Mouse (Mus musculus) mouse trophoblast stem cell (cell line): ENCODE results near the gene Gm37240.

Source experiments
- in situ Hi-C, 2 experiments: fragments of 300-500 bp; cut with MseI, MboI; formaldehyde crosslinking; loops; 2 replicates in 1 of 2; 3 replicates in 1 of 2; pipeline ENCODE4 v1.15.1; 2025

The Gm37240 gene

DNA sequence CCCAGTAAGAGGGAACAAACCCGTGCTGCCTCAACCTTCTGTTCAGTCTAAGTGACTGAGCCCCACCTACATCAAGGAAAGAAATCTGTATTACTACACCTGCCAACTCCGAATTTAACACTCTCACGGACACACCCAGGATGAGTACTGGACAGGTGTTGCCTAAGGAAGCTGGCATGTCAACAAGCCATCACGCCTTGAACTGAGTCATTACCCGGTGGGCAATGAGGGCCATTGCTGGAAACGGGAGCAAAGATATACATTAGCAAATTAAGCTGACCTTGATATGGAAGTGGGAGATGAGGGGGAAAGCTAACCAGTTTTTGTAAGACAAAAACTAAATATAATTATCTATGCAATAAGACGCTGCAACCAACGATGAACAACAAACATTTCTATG, 7.2 kb downstream of the Gm37240 start:
- in situ Hi-C loops = no loop called here

DNA sequence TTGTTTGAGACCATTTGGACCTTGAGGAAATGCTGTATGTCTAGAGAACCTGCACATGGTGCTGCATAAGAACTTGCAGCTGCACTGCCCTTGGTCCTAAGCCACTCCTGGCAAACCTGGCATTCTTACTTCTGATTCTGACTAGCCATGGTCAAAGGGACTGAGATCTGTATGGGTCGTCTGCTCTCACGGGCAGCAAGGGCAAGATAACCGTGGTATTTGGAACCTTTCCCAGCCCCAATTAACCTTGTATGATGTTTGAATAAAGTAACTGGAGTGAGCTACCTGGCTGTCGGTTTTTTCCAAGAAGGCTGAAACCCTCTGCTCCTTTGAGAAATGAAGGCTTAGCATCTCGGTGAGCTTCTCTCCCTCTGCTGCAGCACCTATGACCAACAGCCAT, 8.4 kb downstream of the Gm37240 start:
- in situ Hi-C loops = no loop called here

DNA sequence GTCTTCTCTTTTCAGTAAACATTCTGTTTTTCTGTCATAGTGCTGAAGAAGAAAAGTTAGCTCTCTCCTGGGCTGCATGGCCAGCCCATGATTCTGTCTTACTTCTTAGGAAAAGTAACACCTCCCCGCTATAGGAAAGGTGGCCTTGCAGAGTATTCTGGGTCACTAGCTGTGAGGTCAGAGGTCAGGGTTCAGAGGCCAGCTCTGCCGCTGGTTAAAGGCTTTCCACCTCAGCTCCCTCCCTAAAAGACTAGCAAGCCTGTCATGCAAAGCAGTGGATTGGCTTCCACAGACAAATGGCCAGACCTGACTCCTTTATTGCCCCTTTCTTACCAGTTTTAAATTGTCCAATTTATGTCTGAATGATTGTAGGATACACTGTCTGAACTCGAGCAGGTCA, 23.3 kb downstream of the Gm37240 start:
- in situ Hi-C loops = no loop called here

DNA sequence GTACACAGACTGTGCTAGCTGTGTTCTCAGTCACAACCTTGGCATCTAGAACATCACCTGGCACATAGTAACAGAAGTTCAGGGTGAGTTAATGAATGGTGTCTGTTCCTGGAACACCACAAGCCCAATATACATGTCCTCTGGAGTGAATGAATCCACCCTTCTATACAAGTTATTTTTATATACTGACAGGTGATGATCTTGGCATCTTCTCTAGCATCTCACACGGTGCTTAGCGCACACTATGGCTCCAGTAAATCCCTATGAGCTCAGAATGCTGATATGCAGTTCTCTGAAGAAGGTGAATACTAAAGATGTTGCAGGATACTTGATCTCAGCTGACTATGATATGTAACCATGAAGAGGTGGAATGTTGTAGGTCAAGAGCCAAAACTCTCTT, 24.4 kb downstream of the Gm37240 start:
- in situ Hi-C loops = no loop called here

DNA sequence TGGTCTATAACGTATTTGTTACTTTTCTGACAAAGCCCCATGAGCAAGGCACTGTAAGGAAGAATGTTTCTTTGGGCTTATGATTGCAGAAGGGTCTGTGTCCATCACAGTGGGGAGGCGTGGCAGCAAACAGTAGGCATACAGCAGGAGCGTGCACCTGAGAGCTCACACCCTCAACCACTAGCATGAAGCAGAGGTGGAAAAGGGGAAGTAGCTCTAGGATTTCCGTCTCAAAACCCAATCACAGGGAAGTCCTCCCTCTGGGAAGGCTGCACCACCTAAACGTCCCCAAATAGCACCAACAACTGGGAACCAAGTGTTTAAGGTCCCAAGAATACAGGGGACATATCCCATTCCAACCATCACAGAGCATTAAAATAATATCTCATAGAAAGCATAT, 26.3 kb downstream of the Gm37240 start:
- in situ Hi-C loops = no loop called here

DNA sequence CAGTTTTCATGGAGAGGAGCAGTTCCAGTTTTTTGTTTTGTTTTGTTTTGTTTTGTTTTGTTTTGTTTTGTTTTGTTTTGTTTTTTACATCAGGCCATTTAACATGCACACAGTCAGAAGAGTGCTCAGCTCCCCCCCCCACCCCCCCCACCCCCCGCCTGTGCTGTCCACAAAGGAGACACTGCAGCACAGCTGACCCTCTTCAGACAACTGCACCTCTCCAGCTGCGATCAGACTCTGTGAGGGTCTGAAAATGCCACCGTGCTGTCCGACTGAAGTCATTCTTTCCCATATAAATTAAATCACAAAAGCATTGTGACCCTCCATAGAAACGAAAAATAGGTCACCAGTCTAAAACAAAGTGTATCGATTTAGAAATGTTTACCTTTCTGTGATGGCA, 28.0 kb downstream of the Gm37240 start:
- in situ Hi-C loops = no loop called here

DNA sequence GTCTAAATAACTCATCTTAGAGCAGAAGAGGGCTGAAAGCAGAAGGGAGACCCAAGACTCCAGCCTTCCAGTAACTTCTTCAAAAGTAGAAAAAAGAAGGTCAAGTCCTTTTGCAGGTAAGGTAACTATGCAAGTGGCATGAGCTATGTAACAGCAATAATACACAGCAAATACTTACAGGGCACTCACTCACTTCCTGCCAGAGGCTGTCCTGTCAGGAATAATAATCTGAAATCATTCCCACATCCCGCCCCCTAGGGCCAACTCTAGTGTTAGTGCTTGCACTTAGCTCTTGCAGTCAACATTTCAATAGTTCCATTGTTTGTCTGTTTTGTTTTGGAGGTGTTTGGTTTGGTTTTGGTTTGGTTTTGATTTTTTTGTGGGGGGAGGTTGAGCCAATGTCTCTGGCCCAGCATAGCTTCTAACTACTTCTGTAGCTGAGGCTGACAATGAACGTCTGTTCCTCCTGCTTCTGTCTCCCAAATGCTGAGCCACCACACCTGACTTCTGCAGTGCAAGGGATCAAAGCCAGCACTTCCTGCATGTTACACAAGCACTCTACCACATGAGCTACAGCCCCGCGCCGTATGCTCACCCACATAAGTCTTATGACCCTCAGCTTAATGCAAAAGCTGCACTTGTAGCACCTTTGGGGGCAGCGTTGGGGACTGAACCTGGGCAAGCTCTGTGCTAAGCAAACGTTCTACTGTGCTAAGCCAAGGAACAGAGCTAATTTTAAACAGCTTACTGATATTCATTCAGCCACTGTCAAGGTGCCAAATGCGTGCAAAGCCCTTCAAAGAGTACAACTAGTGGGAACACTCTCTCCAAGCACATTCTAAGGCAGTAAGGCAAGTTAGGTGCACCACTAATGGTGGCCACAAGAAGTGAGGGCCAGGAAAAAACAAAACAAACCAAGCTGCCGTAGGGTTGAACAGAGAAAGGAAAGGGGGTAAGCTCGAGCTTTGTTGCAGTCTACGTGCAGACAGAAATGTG, 28.9 kb downstream of the Gm37240 start:
- in situ Hi-C loops = no loop called here

DNA sequence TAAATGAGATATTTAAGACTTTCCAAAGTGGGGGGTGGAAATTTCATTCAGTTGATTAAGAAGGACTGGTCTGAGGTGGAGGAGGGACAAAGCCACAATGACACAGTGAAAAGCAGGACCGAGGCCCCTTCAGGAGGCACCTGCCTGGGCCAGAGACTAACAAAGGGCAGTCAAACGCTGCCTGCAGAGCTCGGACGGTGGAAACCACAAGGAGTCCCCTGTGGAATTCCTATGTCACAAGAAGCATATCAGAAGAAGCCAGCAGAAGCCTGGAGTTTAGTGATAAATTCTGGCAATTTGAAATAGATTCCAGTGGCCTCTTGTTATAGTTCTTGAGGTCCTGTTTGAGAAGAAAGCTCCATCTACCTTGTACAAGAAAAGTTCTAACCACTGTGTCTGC, 30.2 kb downstream of the Gm37240 start:
- in situ Hi-C loops = no loop called here

DNA sequence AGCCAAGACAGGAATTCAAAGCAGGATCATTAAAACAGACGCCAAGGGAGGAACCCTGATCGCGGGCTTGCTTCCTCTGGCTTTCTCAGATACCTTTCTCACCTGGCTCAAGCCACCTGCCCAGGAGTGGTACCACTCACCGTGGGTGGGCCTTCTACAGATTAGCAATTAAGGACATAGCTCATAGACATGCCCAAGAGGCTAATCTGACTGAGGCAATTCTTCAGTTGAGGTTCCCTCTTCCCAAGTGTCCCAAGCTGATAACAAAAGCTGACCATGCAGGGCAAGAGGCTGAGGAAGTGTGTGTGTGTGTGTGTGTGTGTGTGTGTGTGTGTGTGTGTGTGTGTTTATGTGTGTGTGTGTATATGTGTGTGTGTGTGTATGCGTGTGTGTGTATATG, 31.4 kb downstream of the Gm37240 start:
- in situ Hi-C loops = no loop called here

DNA sequence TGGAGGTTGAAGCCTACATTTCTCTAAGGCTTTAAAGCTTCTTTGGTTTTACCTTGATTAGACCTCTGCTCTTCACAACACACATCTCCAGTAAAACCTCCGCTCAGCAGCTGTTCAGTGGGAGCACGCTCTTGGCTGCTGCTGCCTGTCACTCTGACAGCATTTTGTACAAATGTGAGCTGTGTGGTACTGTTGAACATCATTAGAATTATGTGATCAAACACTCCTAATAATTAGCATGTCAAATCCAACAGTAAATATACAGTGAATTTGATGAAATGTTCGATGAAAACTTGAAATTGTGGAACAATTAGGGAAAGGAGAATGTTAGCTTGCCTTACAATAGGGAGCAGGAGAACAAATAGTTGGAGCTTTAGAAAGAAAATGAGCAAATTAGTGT, 32.3 kb downstream of the Gm37240 start:
- in situ Hi-C loops = no loop called here

DNA sequence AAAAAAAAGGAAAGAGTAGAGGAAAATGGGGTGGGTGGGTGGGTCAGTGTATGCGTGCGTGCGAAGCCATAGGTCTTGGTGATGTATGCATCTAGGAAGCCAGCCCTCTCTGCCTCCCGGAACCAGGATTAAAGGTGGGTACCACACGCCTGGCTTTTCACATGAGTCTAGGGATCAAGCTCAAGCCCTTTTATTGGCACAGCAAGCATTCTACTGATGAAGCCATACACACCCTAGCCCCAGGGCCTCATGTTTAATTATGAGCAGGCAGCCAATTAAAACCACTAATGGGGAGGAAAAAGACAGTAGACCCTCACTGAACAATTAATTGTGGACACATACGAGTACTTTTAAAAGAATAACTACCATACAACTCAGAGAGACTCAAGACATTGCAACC, 33.2 kb downstream of the Gm37240 start:
- in situ Hi-C loops = no loop called here

DNA sequence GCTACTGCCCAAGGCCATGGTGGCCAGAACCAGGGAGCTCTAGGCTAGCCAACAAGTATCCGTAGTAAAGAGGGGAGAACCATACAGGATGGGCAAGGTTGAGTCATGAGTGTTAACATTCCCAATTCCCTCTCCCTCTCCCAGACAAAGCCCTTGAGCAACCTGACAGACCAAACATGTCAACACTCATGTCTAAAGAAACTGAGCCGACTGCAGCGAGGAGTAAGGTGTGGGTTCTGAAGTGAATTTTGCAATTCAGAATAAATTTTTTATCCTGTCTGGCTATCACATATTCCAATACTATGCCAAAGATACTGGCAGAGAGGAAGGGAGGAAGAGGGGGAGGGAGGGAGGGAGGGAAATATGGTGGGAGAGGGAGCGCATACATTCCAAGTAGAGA, 33.6 kb downstream of the Gm37240 start:
- in situ Hi-C loops = no loop called here

DNA sequence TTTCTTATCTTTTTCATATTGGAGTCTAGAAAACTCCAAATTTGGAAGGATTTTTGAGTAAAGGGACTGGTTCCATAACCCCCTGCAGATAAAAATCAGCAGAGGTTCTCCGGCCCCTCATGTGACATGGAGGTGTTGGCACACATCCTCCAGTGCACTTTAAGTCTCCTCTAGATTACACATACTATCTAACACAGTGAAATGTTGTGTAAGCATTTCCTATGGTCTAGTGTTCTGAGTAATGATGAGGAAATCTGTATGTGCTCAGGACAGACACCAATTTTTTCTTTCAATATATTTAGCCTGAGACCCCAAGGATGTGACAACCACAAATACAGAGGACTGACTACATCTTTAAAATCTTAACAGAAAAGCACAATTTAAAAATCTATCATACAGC, 37.2 kb downstream of the Gm37240 start:
- in situ Hi-C loops = no loop called here

DNA sequence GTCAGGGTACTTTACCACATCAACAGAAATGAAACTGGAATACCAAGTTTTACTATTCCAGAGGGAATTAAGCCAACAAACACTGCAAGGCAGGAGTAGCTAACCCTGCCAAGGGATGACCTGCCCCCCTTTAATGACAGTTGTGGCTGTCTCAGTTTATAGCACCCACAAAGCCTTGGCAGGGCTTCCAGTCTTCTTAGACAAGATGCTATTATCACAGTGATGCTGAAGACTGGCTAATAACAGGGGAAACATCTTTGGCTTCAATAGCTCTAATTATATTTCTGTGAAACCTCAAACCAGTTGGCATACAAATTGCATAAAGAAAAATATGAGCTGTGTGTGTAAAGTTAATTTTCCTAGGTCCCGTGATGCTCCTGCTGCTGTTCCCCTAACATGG, 41.0 kb downstream of the Gm37240 start:
- in situ Hi-C loops = no loop called here

DNA sequence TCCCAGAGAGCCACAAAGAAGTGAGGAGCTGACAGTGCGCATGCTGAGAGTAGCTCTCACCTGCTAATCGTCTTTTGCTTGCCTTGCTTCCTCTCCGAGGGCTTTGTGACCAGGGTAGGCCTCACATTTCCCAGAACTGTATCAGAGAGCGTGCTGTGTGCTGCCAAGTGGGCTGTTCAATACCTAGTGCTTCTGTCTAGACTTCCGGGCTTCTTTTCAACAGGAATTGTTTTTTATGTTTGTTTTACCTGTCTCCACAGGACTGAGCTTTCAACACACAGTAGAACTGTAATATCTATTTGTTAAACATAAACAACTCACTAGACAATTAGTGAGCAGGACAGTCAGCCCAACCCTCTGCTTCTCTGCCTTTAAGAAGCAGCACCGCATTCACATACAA, 42.0 kb downstream of the Gm37240 start:
- in situ Hi-C loops = no loop called here

DNA sequence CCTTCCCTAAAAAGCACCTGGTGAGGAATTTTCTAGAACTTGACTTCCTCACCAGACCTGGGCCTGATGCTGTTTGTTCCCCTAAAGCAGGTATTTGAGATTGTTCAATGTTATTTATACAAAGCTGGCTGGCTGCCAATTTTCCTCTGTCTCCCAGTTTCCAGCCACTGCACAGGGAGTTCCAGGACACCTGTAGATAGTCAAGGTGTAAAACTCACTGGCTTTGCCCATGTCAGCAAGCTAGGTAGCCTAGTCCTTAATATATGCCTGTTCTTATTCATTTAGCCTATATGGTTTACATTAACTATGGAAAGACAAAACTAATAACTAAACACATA, 44.5 kb downstream of the Gm37240 start:
- in situ Hi-C loops = no loop called here

DNA sequence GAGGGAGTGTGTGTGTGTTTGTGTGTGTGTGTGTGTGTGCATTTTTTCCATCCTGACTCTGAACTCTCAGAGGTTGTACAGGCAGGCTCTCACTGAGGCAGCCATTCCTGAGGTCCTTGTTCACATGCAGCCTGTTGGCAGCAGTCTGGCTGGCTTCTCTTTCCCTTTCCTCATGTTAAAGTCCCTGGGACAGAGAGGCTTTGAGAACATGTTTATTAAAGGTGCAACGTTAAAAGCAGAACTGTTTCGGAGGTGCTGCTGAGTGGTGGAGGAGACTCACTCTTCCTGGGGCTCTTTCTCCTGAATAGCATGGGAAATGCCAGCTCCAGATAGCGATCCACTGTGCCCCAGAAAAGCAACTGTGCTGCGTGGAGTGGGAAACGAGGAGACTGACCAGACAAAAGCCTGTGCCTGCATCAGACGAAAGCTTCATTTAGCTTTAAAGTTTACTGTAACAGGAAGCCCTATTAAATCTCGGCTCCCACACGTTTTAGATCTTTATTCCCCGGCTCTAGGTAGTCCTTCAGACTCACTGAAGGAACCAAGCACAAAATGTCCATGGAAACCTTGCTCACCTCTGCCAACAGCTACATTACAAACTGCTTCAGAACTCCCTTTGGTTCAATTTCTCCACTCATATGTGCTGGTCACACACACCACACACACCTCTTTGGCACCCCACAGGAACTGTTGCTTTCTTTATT, 45.0 kb downstream of the Gm37240 start:
- in situ Hi-C loops = no loop called here

DNA sequence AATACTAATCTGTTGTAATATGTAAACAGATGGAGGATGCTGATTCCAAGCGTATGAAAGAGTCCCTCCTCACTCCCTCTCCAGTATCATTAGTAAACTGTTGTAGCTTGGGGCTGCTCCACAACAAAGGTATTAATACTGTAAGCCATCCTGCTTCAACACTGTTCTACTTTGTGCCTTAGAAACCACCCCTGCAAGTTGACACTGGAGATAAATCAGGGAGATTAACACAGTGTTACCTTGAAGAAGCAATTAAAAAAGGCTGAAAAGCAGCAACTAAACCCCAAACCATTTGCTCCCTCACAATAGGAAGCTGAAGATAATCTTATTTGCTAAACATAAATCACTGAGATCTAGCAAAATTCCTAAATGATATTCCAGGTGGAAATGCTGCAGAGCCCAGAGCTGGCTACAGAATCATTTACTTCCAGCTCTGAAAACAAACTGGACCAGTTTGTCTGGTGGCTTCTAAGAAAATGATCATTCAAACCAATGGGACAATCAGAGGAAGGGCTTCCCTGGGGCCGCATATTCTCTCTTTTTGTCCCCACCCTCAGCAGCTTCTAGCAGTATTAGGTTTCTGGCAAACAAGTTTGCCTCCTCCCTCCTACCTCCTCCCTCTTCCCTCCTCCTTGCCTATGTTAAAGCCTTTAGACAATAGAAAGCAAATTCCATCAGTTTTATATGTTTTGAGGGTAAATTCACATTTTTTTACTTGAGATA, 45.7 kb downstream of the Gm37240 start:
- in situ Hi-C loops = no loop called here

DNA sequence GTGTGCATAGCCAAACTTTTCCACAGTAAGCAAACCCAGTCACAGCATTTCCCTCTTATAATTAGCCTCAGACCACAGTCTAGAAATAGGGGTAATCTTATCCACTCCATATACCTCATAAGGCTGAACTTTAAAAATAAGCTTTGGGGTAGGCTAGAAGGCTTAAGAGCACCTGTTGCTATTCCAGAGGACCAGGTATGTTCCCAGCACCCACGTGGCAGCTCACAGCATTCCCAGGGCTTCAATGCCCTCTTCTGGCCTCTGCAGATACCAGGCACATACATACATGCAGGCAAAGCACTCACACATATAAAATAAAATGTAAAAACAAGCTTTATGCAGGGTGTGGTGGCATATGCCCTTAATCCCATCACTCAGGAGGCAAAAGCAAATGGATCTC, 53.7 kb downstream of the Gm37240 start:
- in situ Hi-C loops = no loop called here

DNA sequence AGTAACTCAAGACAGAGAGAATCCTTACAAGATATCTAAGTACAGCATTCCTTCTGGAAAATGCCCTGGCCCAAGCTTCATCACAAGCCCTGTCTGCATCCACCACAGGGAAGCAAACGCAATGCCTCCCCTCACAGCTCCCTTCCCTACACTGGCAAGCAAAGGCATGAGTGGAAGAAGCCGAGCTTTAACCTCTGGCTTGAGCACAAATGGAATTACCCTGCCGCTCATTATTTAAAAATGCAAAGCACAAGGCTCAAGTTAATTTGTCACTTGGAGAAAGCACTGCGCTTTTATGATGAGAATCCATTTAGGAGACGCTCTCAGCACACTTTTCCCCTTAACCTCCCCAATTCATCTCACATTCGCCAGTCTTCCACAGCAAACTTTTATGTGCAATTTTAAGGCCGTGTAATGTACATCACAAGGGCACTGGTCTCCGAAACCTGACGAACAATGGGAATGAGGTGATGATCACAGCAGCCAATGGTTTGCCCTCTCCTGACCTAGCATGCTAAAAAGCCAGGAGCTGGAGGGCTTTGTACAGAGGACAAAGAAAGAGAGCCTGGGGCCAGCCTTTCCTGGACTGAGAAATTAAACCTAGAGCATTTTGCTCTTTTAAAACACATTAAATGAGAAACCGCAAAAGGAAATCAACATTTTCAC, 54.7 kb downstream of the Gm37240 start:
- in situ Hi-C loops = no loop called here

DNA sequence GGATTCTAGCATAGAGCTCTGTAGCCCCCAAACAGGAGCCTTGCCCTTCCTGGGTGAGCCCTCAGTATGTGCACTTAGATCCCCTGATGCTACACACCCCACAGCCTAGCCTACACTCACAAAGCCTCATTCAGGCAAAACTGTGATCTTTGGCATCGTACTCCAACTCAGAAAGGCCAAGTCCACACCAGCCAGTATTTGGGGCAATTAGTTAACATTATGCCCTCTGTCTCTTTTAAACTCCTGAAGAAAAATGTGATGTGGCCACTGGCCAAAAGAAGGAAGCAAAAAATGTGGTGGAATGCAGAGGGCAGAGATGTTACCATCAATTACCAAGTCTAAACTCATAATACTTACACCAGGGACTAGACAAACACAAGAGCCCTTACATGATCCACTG, 55.5 kb downstream of the Gm37240 start:
- in situ Hi-C loops = no loop called here

DNA sequence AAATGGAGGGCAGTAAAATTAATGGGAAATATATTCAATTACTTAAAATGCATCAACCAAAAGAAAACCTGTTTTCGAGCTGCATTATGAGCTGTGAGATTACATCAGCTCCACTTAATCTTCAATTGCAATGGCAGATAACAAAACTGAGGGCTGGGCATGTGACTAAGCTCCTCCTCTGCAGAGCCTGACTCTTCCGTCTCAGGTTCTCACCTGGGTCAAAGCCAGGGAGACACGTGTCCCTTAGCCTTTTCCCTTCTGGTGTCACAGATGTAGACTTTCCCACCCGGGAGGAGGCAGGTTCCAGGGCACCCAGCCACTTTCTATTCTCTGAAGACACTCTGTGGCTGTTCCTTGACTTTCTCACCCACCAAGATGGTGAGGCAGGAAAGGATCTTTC, 58.3 kb downstream of the Gm37240 start:
- in situ Hi-C loops = no loop called here
